Mouse (Mus musculus) urinary bladder, postnatal 10 days (tissue): Measurements from ENCODE around the gene Ppp1cc.
"Not testable (repeated sequence)": the region's sequence is repeated elsewhere in the genome, so short reads cannot be mapped to it uniquely, and the experiment has no call there.

Experiments
- DNase-seq: peaks from one replicate; pipeline ENCODE4 v3.0.0; 2022; ENCODE audit warnings: low spot score

The Ppp1cc gene

DNA sequence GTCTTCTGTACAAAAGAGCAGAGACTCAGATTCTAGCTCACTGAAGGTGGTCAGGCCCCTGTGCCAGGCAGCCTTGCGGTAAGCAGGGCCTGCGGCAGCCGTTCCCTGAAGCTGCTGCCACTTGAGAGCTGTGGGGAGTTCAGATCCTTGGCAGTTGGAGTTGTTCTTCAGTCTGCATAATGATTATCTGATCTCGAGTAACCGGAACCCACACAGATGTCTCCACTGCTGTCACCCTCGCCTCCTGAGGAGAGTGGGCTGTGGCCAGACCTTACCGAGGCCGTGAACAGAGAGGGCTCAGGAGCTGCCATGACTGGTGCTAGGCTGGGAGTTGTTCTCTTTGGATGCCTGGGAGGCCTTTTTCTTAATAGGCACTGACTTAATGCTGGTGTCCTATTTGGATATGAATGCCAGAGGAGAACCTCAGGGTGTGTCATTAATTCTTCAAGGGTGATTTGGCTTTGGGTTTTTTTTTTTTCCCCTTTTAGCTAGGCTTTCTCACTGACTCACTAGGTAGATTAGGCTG, 8.6 kb downstream of the Ppp1cc start:
- no peak for DNase-seq

DNA sequence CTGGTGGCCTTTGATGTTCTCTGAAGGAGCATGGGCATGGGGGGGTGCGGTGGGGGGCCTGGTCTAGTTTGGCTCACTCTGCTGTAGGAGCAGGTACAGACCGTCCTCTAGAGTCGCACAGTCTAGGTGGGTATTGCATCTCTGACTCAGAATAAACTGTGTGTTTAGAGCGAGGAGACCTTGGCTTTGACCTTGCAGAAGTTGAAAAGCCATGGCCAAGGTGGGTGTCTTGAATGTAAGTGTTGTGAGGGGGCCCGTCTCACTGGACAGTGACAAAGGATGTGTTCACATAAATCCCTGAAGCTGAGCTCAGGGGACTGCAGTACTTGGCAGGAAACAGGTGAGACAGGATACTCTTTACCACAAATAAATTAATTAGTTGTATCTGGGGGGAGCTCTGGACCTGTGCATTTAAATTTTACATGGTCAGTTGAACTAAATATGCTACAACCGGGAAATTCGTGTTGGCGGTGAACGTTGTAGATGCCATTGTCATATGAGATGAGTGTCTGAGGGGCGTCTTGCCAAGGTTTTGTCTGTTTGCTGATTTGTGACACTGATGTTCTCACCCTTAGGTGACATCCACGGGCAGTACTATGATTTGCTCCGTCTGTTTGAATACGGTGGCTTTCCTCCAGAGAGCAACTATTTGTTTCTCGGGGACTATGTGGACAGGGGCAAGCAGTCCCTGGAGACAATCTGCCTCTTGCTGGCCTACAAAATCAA, 10.4 kb downstream of the Ppp1cc start:
- no peak for DNase-seq

GRCm38 (mm10) chr5:122171058-122171457, 13.0 kb downstream of the Ppp1cc start:
- DNase-seq, result no peak

DNA sequence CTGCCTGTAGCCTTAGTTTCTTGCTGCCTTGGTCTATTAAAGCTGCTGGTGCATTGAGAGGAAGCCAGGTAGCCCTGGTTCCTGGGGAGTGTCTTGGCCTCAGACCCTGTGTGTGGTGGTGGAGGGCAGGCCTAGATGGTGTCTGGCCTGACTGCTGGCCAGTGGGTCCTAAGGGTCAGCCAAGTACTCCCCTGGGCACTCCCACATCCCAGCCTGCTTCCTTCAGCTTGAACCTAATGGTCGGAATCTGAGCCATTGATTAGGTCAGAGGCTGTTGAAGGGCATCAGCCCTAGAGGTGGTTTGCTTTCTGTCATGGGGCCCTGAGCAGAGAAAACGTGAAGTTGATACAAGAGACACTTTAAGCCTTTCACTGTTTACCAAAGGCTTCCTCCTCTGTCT, 17.3 kb downstream of the Ppp1cc start:
- no peak for DNase-seq

GRCm38 (mm10) chr5:122175961-122176360, 17.9 kb downstream of the Ppp1cc start:
- no peak for DNase-seq

DNA sequence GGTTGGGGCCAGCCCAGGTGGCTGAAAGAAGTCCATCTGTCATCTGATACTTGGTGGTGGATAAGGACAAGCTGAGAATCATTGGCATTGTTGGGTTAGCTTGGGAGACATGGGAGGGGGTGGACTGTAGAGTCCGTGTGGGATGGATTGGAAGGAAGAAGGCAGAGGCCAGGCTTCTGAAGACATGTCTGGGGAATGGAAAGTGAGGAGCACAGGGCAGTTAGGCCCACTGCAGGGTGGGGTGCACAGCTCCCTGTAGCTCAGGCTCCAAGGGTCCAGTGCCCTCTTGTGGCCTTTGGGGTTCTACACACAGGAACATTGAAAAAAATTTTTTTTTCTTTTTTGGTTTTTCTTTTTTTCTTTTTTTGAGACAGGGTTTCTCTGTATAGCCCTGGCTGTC, 18.3 kb downstream of the Ppp1cc start:
- no peak for DNase-seq

DNA sequence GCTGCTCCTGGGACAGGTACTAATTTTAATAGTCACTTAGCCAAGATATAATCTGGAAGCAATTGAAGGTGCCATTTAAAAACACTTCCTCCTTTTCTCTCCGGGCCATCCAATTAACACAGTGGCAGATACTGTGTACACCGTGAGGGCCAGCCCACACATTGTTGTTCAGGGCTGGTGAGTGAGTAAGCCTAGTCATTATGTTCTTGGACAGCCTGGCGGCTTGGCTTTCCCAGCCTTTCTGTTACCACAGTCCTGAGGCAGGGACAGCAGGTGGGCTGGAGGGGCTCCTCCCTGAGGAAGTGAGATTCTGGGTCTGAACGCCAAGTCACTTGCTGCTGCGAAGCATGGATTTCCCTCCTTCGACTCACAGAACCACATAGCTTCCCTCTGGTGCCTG, 21.6 kb downstream of the Ppp1cc start:
- no peak for DNase-seq

- DNase-seq, result no peak
Measured at GRCm38 (mm10) chr5:122184283-122184806, 26.3 kb downstream of the Ppp1cc start.

DNA sequence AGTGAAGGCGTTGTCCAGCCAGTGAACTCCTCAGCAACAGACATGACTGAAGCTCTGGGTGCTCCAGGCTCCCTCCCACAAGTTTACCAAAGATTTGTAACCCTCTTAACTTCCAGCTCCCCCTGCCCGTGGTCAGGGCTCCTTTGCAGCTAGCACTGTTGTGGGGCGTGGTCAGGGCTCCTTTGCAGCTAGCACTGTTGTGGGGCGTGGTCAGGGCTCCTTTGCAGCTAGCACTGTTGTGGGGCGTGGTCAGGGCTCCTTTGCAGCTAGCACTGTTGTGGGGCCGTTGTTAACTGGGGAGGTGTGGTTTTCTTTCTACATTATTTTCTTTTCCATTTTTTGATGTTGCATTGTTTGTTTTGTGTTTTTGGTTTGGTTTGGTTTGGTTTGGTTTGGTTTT, 26.8 kb downstream of the Ppp1cc start:
- DNase-seq, result not testable (repeated sequence)

GRCm38 (mm10) chr5:122189115-122189514, 31.0 kb downstream of the Ppp1cc start:
- DNase-seq, result no peak

DNA sequence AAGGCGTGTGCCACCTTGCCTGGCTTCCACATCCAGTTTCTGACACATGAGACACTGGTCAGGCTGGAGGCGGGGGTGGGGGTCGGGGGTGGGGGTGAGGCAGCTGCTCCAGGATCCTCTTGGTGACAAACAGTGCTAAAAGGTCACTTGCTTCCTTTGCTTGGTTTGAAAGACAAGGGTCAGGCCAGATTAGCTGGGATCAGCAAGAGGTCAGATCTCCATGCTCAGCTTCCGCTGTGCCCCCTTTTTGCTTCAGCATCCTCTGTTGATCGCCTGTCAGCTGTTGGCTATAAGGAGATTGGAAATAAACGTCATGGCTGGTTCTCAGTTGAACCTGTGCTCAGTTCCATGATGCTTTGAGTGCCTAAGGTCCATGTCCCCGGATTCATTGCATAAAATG, 32.4 kb downstream of the Ppp1cc start:
- DNase-seq, result no peak

DNA sequence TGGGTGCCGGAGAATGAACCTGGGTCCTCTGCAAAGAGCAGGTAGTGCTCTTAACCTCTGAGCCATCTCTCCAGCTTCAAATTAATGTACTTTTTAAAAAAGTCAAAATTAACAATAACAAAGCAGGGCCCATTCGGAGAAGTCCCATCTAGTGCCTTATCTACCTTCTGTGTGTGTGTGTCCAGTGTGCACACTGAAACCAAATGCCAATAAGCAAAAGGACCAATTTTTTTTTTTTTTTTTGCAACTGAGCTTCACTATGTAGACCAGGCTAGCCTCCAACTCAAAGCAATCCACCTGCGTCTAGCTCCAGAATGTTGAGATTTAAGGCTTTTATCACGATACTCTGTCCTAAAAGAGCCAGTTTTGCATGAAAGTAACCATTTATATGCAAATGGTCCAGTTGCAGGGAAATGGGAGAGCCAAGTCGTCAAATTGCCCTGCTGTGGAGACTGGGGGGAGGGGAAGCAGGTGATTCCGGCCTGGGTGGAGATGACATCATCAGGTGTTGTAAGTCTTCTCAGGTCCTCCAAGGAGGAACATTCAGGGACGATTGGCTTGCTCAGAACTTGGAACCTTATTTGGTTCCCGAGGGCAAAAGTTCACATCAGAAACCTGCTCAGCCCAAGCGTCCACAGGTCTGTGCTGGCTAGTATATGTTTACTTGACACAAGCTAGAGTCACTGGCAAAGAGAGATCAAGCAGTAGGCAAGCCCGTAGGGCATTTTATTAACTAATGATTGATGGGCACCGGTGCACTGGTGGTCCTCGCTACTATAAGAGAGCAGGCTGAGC, 33.4 kb downstream of the Ppp1cc start:
- no peak for DNase-seq

DNA sequence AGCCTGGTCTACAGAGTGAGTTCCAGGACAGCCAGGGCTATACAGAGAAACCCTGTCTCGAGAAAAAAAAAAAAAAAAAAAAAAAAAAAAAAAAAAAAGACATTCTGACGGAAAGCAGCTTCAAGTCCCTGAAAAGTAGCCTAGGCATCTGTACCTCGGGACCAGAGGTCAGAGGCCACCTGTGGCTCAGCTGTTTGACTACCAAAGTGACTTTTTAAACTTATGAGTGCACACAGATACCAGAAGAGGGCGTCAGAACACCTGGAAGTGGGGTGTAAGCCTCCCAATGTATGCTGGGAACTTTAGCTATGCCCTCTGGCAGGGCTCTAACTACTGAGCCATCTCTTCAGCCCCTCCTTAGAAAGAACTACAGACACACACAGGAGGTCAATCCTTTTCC, 34.3 kb downstream of the Ppp1cc start:
- DNase-seq, result no peak

DNA sequence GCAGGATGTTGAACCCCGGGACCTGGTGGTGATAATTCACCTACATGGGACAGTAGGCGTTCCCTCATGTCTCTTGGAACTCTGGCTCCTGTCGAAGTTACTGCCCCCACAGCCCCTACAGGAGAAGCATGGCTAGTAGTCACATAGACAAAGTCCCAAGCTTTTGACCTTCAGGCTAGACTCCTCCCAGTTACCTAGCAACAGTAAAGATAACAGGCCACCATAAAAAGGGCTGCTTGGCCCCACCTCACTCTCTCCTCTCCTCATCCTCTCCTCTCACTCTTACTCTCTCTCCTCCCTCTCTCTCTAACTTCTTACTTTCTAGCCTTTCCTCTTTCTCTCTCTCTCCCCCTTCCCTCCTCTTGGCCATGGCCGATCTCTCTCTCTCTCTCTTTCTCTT, 42.8 kb downstream of the Ppp1cc start:
- DNase-seq, result no peak

DNA sequence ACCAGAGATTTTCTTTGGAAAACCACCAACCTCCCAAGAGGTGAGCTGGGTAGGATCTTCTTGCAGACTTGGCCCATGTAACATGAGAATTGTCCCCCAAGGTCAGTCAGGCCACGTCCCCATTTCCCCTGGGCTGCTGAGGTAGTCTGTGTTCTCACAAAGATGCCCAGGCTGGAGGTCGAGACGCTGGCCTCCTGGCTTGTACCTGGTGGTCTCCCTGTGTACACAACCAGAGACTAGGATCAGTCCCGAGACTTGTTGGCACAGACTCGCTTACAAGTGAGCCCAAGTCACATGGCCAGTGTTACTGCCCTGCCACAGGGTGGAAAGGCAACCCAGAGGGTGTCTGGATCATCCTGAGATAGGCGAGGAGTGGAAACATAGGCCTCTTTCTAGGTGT, 43.8 kb downstream of the Ppp1cc start:
- no peak for DNase-seq

GRCm38 (mm10) chr5:122204180-122204579, 46.1 kb downstream of the Ppp1cc start:
- DNase-seq, result no peak

- DNase-seq, result no peak
Measured at GRCm38 (mm10) chr5:122206475-122206874, 48.4 kb downstream of the Ppp1cc start, which contains the start of gene Hvcn1. TSS of gene Hvcn1 (plus strand) at chr5:122206804.

DNA sequence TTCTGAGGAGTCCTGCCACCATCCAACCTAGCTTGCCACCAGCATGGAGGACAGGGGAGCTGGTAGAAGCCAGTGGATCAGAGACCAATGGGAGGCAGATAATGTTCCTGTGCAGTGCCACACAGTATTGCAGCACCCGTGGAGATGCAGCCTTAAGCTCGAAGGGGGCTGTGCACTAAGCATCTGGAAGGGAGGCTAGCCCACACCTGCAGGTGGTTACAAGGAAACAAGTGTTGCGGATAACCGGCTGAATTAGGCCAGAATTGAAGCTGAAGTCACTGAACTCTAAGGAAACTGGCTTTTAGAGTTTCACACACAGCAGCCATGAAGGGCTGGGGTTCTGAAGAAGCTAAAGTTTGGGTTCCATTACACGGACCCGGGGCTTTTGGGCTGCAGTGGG, 50.8 kb downstream of the Ppp1cc start:
- no peak for DNase-seq

DNA sequence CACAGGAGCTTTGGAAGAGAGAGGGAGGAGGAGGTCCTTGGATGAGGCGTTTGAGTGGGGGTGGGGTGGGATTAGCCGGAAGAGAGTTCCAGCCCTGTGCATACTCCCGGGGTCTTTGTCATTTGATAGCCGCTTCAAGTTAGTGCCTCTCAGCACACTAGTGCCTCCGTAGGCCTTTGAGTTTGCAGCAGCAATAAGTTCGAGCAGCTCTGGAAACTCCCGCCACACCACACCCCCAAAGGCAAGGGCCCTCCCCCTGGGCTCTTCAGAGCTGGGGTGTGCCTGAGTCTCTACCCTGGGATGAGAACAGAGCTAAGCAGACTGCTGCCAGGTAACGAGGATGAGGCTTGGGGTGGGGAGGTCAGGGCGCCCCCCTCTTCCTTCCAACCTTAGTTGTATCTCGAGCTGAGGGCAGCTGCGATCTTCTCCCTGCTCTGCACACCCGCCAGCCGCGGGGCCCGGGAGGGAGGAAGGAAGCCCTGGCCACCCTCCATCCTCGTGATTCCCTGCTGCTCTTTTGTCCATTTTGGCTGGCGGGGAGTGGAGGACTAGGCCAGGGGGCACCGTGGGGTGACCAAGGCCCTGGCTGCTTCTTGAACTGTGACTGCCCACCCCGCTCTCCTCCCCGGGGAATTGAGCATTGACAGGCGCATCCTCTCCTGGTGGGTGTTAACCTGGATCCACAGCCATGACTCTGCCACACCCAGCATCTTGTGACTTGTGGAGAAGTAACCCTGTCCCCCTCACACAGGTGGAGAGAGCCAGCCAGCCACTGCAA, 51.7 kb downstream of the Ppp1cc start:
- no peak for DNase-seq

- DNase-seq, result no peak
Measured at GRCm38 (mm10) chr5:122210890-122211289, 52.8 kb downstream of the Ppp1cc start.

DNA sequence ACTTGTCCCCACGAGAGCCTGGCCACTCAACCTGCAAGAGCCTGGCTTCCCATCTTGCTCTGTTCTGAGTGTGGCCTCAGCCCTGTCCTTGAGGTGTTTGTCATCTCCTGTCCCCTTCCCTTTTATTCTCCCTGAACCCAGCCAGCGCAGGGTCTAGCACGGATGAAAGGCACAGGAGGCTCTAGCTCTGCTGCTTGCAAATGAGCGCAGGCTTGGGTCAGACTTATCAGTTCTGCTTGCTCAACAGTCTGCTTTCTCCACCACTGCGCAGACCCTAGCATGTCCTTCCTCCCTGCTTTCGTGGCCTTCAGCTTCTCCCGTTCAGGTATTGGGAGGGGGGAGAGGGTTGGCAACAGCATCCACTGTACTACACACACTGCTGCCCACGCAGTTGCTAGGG, 54.0 kb downstream of the Ppp1cc start:
- no peak for DNase-seq

GRCm38 (mm10) chr5:122212820-122213219, 54.7 kb downstream of the Ppp1cc start:
- DNase-seq, result not testable (repeated sequence)
